Mouse (Mus musculus) ES-Bruce4 (cell line): ENCODE data around the gene Hoxd12.

ENCODE experiments used
- CTCF ChIP-seq: IDR thresholded peaks from one replicate; pipeline ENCODE4 v1.8.1; 2011; ENCODE audit warnings: low read depth, low read length
- EP300 ChIP-seq: IDR thresholded peaks from 2 replicates; pipeline ENCODE4 v1.6.1; 2011; ENCODE audit warnings: low read depth, low read length; ENCODE audit not compliant: insufficient read depth
- POLR2A ChIP-seq: IDR thresholded peaks from one replicate; pipeline ENCODE4 v1.8.1; 2011; ENCODE audit warnings: low read length; ENCODE audit not compliant: insufficient read depth

GRCm38 (mm10) chr2:74672481-74673362, 2.1 kb upstream of the Hoxd12 start:
- TF ChIP-seq CTCF (peak; percentile 74), POLR2A (no peak), EP300 (no peak)
